Mouse (Mus musculus): ENCODE data around the gene Rnf220. TPM values are rescaled to one million over a fixed set of nuclear protein-coding genes. Genes with fewer than 3 reads are reported as not detected.

Gene Rnf220
- polyA plus RNA-seq, 1 experiment from 2014 or later: 73.4 TPM

DNA sequence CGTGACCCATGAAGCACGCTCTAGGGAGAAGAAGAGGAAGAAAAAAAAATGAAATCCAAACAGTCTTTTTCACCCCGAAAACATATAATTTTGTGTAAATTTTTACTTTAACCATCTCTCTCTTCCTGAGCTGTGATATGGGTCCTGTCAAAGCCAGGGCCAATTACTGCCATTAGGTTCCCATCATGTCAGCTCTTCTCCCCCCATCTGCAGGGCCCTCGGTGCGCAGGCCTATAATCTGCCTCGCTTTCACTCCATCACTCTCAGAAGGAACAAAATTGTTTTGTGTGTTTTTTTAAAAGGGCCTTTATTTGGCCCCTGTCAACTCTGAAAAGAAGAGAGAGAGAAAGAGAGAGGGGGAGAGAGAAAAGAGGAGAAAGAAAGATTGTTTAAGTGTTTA is 91.6 kb downstream of the Rnf220 start:
- Histone ChIP-seq H3K27ac (ENCODE audit: low read depth, low read length) (no peak overlapping the region), H3K4me3 (ENCODE audit: low read depth, low read length) (no peak overlapping the region), H3K9ac (replicated peaks; ENCODE audit: low read depth, low read length) (no peak overlapping the region), H3K27me3 (ENCODE audit: control insufficient read depth, insufficient read depth, low read length) (peaks cover 64% of the 10 kb centered on the region), H3K9me3 (ENCODE audit: control insufficient read depth, low read length) (no peaks in the 10 kb centered on the region), H3K4me2 (ENCODE audit: low read depth, low read length) (no peak overlapping the region), H3K36me3 (ENCODE audit: control insufficient read depth, insufficient read depth, low read length) (no peaks in the 10 kb centered on the region), H3K4me1 (ENCODE audit: control insufficient read depth, insufficient read depth, low read length) (no peaks in the 10 kb centered on the region)
- no peak for ATAC-seq (ENCODE audit: low read depth)
- 59% methylated on average over 6 of the region's 6 CpGs for WGBS

DNA sequence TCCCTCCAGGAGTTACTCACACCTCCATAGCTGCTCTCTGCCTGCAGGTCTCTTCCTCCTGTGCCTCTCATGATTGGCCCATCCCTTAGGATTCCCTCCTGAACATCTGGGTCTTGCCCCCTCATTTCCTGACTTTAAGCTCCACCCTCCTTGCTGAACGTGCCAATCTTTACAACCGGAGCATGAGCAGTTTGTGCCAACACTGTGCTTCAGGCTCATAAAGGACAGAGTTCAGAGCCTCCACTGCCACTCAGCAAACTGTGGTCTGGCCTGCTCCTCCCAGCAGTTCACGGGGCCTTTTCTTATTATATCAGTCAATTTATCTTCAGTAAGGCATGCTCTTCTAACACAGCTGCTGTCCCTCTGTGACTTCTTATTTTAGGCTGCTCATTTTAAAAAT is 93.4 kb downstream of the Rnf220 start:
- H3K4me2 ChIP-seq (ENCODE audit: low read depth, low read length): no peak overlapping the region
- no peaks in the 10 kb centered on the region for H3K36me3 ChIP-seq (ENCODE audit: control insufficient read depth, insufficient read depth, low read length)
- 55% methylated on average over 3 of the region's 3 CpGs for WGBS
- H3K27ac ChIP-seq (ENCODE audit: low read depth, low read length): no peak overlapping the region
- ATAC-seq (ENCODE audit: low read depth): no peak
- peaks cover 55% of the 10 kb centered on the region for H3K27me3 ChIP-seq (ENCODE audit: control insufficient read depth, insufficient read depth, low read length)
- no peaks in the 10 kb centered on the region for H3K9me3 ChIP-seq (ENCODE audit: control insufficient read depth, low read length)
- H3K4me1 ChIP-seq (ENCODE audit: control insufficient read depth, insufficient read depth, low read length): no peaks in the 10 kb centered on the region
- no peak overlapping the region for H3K9ac ChIP-seq (replicated peaks; ENCODE audit: low read depth, low read length)
- H3K4me3 ChIP-seq (ENCODE audit: low read depth, low read length): no peak overlapping the region

- no peaks in the 10 kb centered on the region for H3K36me3 ChIP-seq (ENCODE audit: control insufficient read depth, insufficient read depth, low read length)
- ATAC-seq (ENCODE audit: low read depth): no peak
- H3K9me3 ChIP-seq (ENCODE audit: control insufficient read depth, low read length): no peaks in the 10 kb centered on the region
- 78% methylated on average over 11 of the region's 11 CpGs for WGBS
- H3K27ac ChIP-seq (ENCODE audit: low read depth, low read length): no peak overlapping the region
- H3K4me1 ChIP-seq (ENCODE audit: control insufficient read depth, insufficient read depth, low read length): peaks cover 4% of the 10 kb centered on the region; the same call in 1 of the 2 replicates
- peaks cover 50% of the 10 kb centered on the region for H3K27me3 ChIP-seq (ENCODE audit: control insufficient read depth, insufficient read depth, low read length)
- no peak overlapping the region for H3K4me2 ChIP-seq (ENCODE audit: low read depth, low read length)
- no peak overlapping the region for H3K4me3 ChIP-seq (ENCODE audit: low read depth, low read length)
- H3K9ac ChIP-seq (replicated peaks; ENCODE audit: low read depth, low read length): no peak overlapping the region
Observed at GRCm38 (mm10) chr4:117397128-117397527, 99.7 kb downstream of the Rnf220 start.

- H3K9me3 ChIP-seq (ENCODE audit: control insufficient read depth, low read length): no peaks in the 10 kb centered on the region
Observed at GRCm38 (mm10) chr4:117393027-117393426, 103.8 kb downstream of the Rnf220 start.

GRCm38 (mm10) chr4:117392391-117392790 is 104.5 kb downstream of the Rnf220 start:
- Histone ChIP-seq H3K4me1 (ENCODE audit: control insufficient read depth, insufficient read depth, low read length) (peaks cover 11% of the 10 kb centered on the region), H3K9me3 (ENCODE audit: control insufficient read depth, low read length) (no peaks in the 10 kb centered on the region), H3K36me3 (ENCODE audit: control insufficient read depth, insufficient read depth, low read length) (no peaks in the 10 kb centered on the region), H3K4me2 (ENCODE audit: low read depth, low read length) (no peak overlapping the region), H3K4me3 (ENCODE audit: low read depth, low read length) (no peak overlapping the region), H3K9ac (replicated peaks; ENCODE audit: low read depth, low read length) (no peak overlapping the region), H3K27ac (ENCODE audit: low read depth, low read length) (no peak overlapping the region), H3K27me3 (ENCODE audit: control insufficient read depth, insufficient read depth, low read length) (peaks cover 53% of the 10 kb centered on the region)
- WGBS: 12% methylated on average over 2 of the region's 2 CpGs
- ATAC-seq (ENCODE audit: low read depth): peak; percentile 47

More at GRCm38 (mm10) chr4:117393027-117393426, 103.8 kb downstream of the Rnf220 start:
- ATAC-seq (ENCODE audit: low read depth): no peak
- Histone ChIP-seq H3K4me1 (ENCODE audit: control insufficient read depth, insufficient read depth, low read length) (peaks cover 11% of the 10 kb centered on the region), H3K4me3 (ENCODE audit: low read depth, low read length) (no peak overlapping the region), H3K9ac (replicated peaks; ENCODE audit: low read depth, low read length) (no peak overlapping the region), H3K27me3 (ENCODE audit: control insufficient read depth, insufficient read depth, low read length) (peaks cover 53% of the 10 kb centered on the region), H3K4me2 (ENCODE audit: low read depth, low read length) (no peak overlapping the region), H3K36me3 (ENCODE audit: control insufficient read depth, insufficient read depth, low read length) (no peaks in the 10 kb centered on the region), H3K27ac (ENCODE audit: low read depth, low read length) (no peak overlapping the region)
- 21% methylated on average over 7 of the region's 7 CpGs for WGBS

- H3K4me2 ChIP-seq (ENCODE audit: low read depth, low read length): no peak overlapping the region
- no peak overlapping the region for H3K4me3 ChIP-seq (ENCODE audit: low read depth, low read length)
Observed at GRCm38 (mm10) chr4:117391966-117392365, 104.9 kb downstream of the Rnf220 start.

GRCm38 (mm10) chr4:117390850-117391795 is 105.7 kb downstream of the Rnf220 start:
- peaks cover 11% of the 10 kb centered on the region for H3K4me1 ChIP-seq (ENCODE audit: control insufficient read depth, insufficient read depth, low read length)
- ATAC-seq (ENCODE audit: low read depth): no peak

More at GRCm38 (mm10) chr4:117391966-117392365, 104.9 kb downstream of the Rnf220 start:
- no peaks in the 10 kb centered on the region for H3K36me3 ChIP-seq (ENCODE audit: control insufficient read depth, insufficient read depth, low read length)
- no peak overlapping the region for H3K27ac ChIP-seq (ENCODE audit: low read depth, low read length)
- H3K9me3 ChIP-seq (ENCODE audit: control insufficient read depth, low read length): no peaks in the 10 kb centered on the region
- no peak overlapping the region for H3K9ac ChIP-seq (replicated peaks; ENCODE audit: low read depth, low read length)
- WGBS: 0% methylated on average over 9 of the region's 9 CpGs
- H3K27me3 ChIP-seq (ENCODE audit: control insufficient read depth, insufficient read depth, low read length): peaks cover 51% of the 10 kb centered on the region
- peak; percentile 58; the same call in 1 of the 2 replicates for ATAC-seq (ENCODE audit: low read depth)
- peaks cover 11% of the 10 kb centered on the region for H3K4me1 ChIP-seq (ENCODE audit: control insufficient read depth, insufficient read depth, low read length)

DNA sequence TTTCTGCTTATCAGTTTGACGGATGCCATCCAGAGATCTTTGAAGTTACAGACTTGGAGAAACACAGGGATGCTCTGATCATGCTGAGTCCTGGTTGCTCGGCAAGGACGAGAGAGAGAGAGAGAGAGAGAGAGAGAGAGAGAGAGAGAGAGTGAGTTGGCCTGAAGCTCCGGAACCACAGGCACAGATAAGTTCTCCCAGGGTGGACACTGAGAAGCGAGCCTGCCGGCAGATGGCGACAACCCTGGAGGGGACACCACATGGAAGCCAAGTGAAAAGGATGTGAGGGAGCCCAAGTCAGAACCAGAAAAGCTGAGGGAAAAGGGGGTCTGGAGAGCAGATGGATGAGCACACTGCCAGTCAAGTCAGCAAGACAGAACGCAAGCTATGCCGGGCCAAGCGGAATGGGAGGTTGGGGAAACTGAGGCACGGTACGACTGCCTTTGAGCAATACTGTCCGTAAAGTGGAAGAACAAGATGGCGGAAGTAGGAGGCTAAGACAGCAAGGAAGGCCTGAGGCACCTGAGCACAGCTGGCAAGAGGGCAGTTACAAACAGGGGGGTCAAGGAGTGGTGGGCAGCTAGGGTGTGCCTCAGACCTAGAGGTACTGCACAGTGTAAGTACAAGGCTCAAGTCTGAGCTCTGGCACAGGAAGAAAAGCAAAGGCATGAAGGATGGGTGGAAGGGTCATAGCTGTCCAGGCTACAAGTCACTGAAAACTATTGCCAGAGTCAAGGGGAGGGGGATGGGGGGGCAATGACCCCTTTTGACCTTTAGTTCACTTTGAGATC is 107.4 kb downstream of the Rnf220 start:
- Histone ChIP-seq H3K9ac (replicated peaks; ENCODE audit: low read depth, low read length) (no peak overlapping the region), H3K27me3 (ENCODE audit: control insufficient read depth, insufficient read depth, low read length) (peaks cover 36% of the 10 kb centered on the region), H3K4me3 (ENCODE audit: low read depth, low read length) (no peak overlapping the region), H3K36me3 (ENCODE audit: control insufficient read depth, insufficient read depth, low read length) (no peaks in the 10 kb centered on the region), H3K4me2 (ENCODE audit: low read depth, low read length) (no peak overlapping the region), H3K27ac (ENCODE audit: low read depth, low read length) (no peak overlapping the region), H3K9me3 (ENCODE audit: control insufficient read depth, low read length) (no peaks in the 10 kb centered on the region), H3K4me1 (ENCODE audit: control insufficient read depth, insufficient read depth, low read length) (peaks cover 11% of the 10 kb centered on the region)
- no peak for ATAC-seq (ENCODE audit: low read depth)
- WGBS: 89% methylated on average over 14 of the region's 14 CpGs

More at GRCm38 (mm10) chr4:117390850-117391795, 105.7 kb downstream of the Rnf220 start:
- Histone ChIP-seq H3K9me3 (ENCODE audit: control insufficient read depth, low read length) (no peaks in the 10 kb centered on the region), H3K27ac (ENCODE audit: low read depth, low read length) (no peak overlapping the region), H3K9ac (replicated peaks; ENCODE audit: low read depth, low read length) (no peak overlapping the region), H3K4me2 (ENCODE audit: low read depth, low read length) (no peak overlapping the region), H3K36me3 (ENCODE audit: control insufficient read depth, insufficient read depth, low read length) (no peaks in the 10 kb centered on the region), H3K4me3 (ENCODE audit: low read depth, low read length) (no peak overlapping the region), H3K27me3 (ENCODE audit: control insufficient read depth, insufficient read depth, low read length) (peaks cover 45% of the 10 kb centered on the region)
- 18% methylated on average over 22 of the region's 22 CpGs for WGBS
